Mouse (Mus musculus) kidney, adult 9 months (tissue): ENCODE results near the gene Smarcc1.
A peak's percentile ranks its signal among the peaks of the same experiment; 100 is the strongest.

Experiments
- DNase-seq: peaks from one replicate; pipeline ENCODE4 v3.0.0; 2022

Gene Smarcc1

DNA sequence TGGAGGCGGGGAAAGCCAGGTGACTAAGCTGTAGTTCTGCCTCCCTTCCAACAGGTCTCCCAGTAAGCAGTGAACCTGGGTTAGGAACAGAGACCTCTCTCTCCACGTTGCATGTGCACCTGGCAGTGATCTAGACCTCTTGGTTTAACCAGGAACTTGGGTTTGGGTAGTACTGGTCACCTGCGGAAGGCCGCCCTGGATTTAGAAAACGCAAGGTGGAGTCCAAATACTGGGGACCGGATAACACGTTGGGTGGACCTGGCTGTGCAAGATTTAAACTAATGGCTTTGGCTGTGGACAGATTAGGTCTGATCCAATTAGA, 127.0 kb downstream of the Smarcc1 start:
- no peak for DNase-seq

DNA sequence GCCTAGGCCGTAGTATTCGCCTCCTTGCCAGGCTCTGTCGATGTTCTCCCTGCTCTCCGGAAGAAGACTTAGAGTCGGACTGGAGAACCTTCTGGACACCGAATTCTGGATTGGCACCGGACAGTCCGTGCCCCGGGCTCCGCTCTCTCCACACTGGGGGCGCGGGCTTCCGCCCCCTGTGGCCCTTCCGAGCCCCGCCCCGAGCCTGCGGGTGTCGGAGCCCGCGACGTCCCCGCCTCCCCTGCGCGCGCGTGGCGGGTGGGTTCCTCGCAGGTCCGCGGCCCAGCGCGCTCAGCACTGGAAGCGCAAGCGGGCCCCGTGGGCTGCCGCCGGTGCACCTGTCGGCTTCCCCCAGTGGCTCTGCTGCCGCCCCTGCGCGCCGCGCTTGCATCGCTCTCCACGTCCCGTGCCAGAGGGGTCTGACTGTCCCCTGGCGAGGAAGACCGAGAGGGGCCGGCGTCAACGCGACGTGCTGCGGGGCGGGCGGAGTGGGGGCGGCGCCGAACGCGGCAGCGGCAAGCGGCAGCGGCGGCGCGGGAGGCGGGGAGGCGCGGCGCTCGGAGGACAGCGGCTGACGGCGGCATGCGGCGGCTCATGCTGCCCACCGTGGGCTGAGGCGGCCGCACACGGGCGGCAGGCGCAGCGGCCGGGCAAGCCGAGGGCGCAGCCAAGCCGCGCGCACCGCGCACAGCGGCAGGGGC, 127.5 kb downstream of the Smarcc1 start:
- no peak for DNase-seq

DNA sequence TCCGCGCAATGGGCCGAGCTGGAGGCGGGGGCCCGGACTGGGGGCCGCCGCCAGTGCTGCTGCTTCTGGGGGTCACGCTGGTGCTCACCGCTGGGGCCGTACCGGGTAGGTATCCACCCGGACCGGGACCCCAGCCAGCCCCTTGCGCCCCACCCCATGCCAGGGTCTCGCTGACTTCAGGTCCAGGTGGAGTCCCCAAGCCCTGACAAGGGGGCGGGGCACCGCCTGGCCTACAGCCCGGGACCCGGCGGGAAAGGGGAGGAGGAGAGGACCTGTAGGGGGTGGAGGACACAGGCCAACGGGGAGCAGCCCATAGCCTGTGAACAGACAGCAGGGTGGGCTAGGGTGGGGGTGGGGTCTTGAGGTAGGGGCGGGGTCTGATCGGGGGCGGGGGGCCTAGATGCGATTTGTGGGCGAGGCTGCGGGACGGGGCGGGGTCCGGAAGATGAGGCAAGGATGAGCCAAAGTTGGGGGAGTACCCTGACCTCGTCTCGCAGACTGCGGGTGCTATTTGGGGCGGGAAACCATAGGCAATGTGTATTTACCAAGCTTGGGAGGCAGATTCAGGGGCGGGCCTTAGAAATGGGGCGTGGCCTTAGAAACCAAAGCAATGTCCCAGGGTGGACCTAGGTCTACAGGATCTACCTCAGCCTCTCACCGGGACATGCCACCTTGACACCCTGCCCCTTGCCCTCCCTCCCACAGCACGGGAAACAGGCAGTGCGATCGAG, 128.2 kb downstream of the Smarcc1 start:
- peak; percentile 25 for DNase-seq

DNA sequence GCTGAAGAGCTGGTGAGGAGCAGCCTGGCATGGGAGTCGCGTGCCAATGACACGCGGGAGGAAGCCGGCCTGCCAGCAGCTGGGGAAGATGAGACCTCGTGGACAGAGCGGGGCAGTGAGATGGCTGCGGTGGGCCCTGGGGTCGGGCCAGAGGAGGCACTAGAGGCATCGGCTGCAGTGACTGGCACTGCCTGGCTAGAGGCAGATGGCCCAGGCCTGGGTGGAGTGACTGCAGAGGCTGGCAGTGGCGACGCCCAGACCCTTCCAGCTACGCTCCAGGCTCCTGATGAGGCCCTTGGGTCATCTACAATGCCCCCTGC, 128.8 kb downstream of the Smarcc1 start:
- DNase-seq: no peak

DNA sequence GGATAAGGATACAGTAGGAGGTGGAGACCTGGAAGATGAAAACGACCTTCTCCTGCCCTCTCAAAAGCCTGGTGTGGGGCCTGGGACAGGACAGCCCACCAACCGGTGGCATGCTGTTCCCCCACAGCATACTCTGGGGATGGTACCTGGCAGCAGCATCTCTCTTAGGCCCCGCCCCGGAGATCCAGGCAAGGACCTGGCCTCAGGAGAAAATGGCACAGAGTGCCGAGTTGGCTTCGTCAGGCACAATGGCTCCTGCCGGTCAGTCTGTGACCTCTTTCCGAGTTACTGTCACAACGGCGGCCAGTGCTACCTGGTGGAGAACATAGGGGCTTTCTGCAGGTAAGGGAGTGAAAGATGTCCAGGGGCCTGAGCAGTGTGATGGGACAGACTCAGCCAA, 129.5 kb downstream of the Smarcc1 start:
- no peak for DNase-seq

DNA sequence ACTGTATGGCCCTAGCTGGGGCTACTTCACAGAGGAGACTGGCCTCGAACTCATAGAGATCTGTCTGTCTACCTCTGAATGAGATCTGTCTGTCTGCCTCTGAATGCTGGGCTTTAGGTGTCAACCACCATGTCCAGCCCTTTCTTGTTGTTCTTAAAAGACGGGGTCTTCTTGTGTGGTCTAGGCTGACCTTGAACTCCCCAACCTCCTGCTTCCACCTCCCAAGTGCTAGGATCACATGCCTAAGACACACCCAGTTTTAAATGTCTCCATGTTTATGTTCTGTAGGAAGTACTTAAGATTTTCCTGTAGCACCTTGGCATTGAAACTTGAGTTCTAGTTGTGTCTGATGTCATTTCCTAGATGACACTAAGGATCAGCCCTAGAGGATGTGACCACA, 131.4 kb downstream of the Smarcc1 start:
- DNase-seq: no peak

GRCm38 (mm10) chr9:110249823-110250543, 132.5 kb downstream of the Smarcc1 start:
- no peak for DNase-seq

- no peak for DNase-seq
Measured at GRCm38 (mm10) chr9:110250776-110251175, 133.3 kb downstream of the Smarcc1 start.

GRCm38 (mm10) chr9:110255407-110256019, 138.0 kb downstream of the Smarcc1 start:
- DNase-seq: no peak

DNA sequence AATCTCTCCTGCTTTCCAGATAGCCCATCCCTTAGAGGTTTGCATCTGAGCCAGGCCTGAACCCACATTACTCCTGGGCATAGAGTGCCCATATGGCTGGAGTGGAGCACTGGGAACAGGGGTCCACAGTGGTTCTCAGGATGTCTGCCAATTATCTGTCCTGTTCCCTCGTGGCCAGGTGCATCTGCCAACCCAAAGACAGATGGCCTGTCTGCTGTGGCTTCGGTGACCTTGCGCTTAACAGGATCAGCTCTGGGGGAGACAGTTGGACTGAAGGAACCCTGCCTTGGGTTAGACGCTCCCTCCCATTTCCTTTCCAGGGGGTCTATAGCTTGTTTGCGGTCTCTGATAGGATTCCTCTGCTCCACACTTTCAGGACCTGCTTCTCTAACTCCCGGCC, 141.1 kb downstream of the Smarcc1 start:
- no peak for DNase-seq

DNA sequence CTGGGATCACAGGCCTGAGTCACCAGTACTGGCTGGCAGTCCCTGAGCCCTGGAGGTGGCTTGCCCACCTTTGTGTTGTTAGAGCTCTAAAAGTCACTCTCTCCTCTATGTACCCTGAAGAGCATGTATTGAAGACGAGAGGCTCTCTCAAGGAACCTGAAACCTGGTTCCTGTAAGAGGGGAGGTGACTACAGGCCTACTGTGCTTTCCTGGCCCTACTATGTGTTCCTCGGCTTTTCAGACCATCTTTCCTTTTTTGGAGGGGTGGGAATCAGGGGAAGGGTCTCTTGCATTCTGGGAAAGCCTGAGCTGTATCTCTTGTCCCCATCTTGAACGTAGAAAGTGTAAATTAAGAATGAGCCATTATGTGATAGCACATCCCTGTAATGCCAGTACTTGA, 141.6 kb downstream of the Smarcc1 start:
- DNase-seq: no peak

- DNase-seq: no peak
Measured at GRCm38 (mm10) chr9:110263181-110263580, 145.7 kb downstream of the Smarcc1 start.

DNA sequence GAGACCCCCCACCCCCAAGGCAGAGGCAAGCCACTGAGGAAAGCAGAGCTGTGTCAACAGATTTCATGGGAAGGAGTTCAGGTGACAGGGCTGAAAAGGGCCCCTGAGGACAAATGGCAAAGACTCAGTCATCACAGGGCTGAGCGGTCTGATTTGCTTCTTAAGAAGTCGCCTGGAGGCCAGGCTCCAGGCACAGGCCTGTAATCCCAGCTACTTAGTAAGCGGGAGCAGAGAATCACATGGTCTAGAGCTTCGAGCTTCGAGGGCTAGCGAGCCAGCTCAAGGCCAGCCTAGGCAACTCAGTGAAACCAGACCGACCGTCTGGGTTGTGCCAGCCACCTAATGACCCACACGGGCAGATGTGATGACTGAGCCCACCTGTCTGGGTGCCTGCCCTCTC, 147.5 kb downstream of the Smarcc1 start:
- DNase-seq: no peak

DNA sequence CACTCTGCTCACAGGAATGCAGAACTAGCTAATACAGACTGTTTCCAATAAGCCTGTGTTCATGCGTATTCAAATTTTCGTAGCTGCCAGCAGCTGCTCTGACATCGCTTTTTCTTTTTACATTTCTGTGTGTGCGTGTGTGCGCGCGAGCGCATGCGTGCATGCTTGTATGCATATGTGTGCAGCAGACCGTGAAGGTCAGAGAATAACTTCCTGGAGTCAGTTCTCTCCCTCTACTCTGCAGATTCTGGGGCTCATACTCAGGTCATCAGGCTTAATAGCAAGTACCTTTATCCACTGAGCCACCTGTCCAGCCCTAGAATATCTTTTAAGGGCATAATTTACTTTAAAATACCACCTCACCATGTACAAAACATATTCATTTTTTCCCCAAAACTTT, 150.9 kb downstream of the Smarcc1 start:
- no peak for DNase-seq

DNA sequence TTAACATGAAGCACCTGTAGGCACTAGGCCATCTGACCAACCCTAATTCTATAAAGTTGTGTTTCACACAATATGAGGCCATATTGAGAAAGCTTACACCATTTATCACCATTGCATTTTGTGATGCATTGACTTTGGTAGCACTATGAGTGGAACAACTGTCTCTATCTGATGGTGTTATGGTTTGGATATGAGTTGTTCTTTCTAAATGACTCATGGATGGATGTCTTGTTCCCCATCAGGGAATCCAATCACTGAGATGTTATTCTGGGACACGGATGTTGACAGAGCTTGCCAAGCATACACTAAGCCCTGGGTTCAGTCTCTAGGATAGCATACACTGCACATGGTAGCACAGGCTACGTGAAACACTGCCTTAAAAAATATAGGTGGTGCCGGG, 154.8 kb downstream of the Smarcc1 start:
- no peak for DNase-seq

- DNase-seq: no peak
Measured at GRCm38 (mm10) chr9:110273507-110273906, 156.0 kb downstream of the Smarcc1 start.

GRCm38 (mm10) chr9:110275882-110276281, 158.4 kb downstream of the Smarcc1 start:
- DNase-seq: no peak

- no peak for DNase-seq
Measured at GRCm38 (mm10) chr9:110277431-110277881, 159.9 kb downstream of the Smarcc1 start.

- no peak for DNase-seq
Measured at GRCm38 (mm10) chr9:110284075-110284697, 166.7 kb downstream of the Smarcc1 start.

GRCm38 (mm10) chr9:110287321-110287924, 169.9 kb downstream of the Smarcc1 start:
- DNase-seq: no peak
